Mouse (Mus musculus): ENCODE results near the gene Sema4c.

DNA sequence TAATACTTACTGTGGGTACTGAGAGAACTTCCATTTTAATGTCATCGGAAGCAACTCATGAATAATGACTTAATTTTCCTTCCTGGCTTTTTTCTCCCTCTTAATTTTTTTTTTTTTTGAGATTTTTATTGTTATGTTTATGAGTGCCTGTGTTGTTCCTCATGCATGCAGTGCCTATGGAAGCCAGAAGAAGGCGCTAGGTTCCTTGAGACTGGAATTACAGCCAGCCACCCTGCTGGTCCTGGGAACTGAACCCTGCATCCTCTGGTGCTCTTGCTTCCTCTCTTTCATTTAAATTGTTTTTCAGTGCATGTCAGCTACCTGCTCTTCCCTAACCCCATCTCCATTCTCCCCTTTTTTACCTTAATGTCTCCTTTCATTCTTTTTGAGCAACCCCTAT is 44.4 kb downstream of the Sema4c start:
- TF ChIP-seq ZC3H11A (IDR thresholded peaks at IDR 0.05; ENCODE audit: low read depth, low read length) (no peak; the same call in none of the 2 replicates), CTCF (IDR thresholded peaks at IDR 0.05 in 2 of 3, conservative IDR thresholded peaks at IDR 0.05 in 1 of 3; ENCODE audit: control insufficient read depth in 1 of 3, insufficient read depth in 1 of 3, low read depth in 2 of 3, low read length in 3 of 3, poor library complexity in 1 of 3, severe bottlenecking in 1 of 3) (peak; percentile 67 to 72 (median 70)), TBP (IDR thresholded peaks at IDR 0.05; ENCODE audit: low read depth, low read length) (no peak), MAFK (IDR thresholded peaks at IDR 0.05; ENCODE audit: borderline replicate concordance, low read depth, low read length) (no peak), SMC3 (IDR thresholded peaks at IDR 0.05; ENCODE audit: low read depth, low read length) (peak; percentile 52), ZMIZ1 (IDR thresholded peaks at IDR 0.05; ENCODE audit: low read depth, low read length) (no peak), SIN3A (IDR thresholded peaks at IDR 0.05; ENCODE audit: low read length) (peak; percentile 55; the same call in 1 of the 2 replicates)
